Mouse (Mus musculus) embryonic facial prominence, embryonic 12.5 days (tissue): ENCODE measurements around the gene Clmn. TPM values are rescaled to one million over a fixed set of nuclear protein-coding genes. Genes with fewer than 3 reads are reported as not detected.
A peak's percentile ranks its signal among the peaks of the same experiment; 100 is the strongest.

Experiments
- ATAC-seq: fragments of 200-750 bp; cut with Nextera tagmentation; 2 replicates; pipeline ENCODE4 v1.8.0; 2017; ENCODE audit not compliant: insufficient number of reproducible peaks, insufficient read depth, low FRiP score, low TSS enrichment
- H3K27ac ChIP-seq: fragments of 300-500 bp; sonication (generic); 2 replicates; pipeline ENCODE4 v1.5.1; 2016; ENCODE audit warnings: mild to moderate bottlenecking
- H3K27me3 ChIP-seq: fragments of 300-500 bp; sonication (generic); 2 replicates; pipeline ENCODE4 v1.6.1; 2016; ENCODE audit warnings: mild to moderate bottlenecking, moderate library complexity
- H3K36me3 ChIP-seq: fragments of 300-500 bp; sonication (generic); 2 replicates; pipeline ENCODE4 v1.6.1; 2016; ENCODE audit warnings: mild to moderate bottlenecking
- H3K4me1 ChIP-seq: fragments of 300-500 bp; sonication (generic); 2 replicates; pipeline ENCODE4 v1.6.1; 2016
- H3K4me2 ChIP-seq: fragments of 300-500 bp; sonication (generic); replicated peaks from 2 replicates; pipeline ENCODE4 v1.6.1; 2016; ENCODE audit warnings: mild to moderate bottlenecking, moderate library complexity
- H3K4me3 ChIP-seq: fragments of 300-500 bp; sonication (generic); 2 replicates; pipeline ENCODE4 v1.5.1; 2016; ENCODE audit warnings: mild to moderate bottlenecking
- H3K9ac ChIP-seq: fragments of 300-500 bp; sonication (generic); 2 replicates; pipeline ENCODE4 v1.6.1; 2016; ENCODE audit warnings: mild to moderate bottlenecking, moderate library complexity
- H3K9me3 ChIP-seq: fragments of 300-500 bp; sonication (generic); 2 replicates; pipeline ENCODE4 v1.6.1; 2016; ENCODE audit warnings: mild to moderate bottlenecking, moderate library complexity
- WGBS: fragments of 180-500 bp; shearing (Covaris S2); methylation state at CpG from one replicate; pipeline ENCODE4 v1.1.7; 2016; 5-methylcytosine and 5-hydroxymethylcytosine counted together
- polyA plus RNA-seq: library from polyadenylated mRNA; unstranded; fragments of >200 nt; fragmentation: Nextera tagmentation; extraction: Ambion mirVana; gene quantifications from 2 replicates; pipeline ENCODE4 v1.2.1, GENCODE M21; 2016

The Clmn gene
- polyA plus RNA-seq, 1 experiment from 2014 or later, result 4.0 TPM

DNA sequence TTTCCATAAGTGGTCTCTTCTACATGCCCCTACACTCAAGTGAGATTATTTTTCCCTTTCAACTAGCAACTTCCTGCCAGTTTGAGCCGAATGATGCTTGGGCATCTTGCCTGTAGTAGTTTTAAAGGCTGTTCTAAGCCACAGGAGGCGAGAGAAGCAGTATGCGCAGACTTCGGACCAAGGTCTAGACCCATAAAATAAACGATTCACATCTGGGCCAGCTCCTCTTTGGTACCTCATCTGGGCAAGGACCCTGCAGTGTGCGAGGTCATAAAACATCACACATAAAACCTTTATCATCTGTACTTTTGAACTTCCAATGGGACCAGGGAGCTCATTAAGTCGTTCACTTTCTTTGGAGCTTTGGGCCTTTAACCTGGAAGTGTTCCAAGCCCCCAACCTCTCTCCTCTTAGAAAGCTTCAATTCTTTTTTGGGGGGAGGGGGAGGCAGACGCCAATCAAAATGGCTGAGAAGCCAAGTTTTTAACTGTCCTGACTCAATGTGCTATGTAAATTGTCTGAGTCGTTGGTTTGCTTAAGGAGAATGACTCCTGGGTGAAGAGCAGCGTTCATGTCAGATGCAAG is 95.6 kb downstream of the Clmn start:
- WGBS, result 59% methylated on average over 10 of the region's 10 CpGs
- Histone ChIP-seq H3K9ac (no peak overlapping the region), H3K27me3 (no peaks in the 10 kb centered on the region), H3K4me2 (no peak overlapping the region), H3K27ac (no peak overlapping the region), H3K36me3 (0 out of 2 replicates have a peak, but pooled peaks cover 8% of the 10 kb centered on the region), H3K4me1 (peaks cover 5% of the 10 kb centered on the region), H3K9me3 (no peaks in the 10 kb centered on the region), H3K4me3 (no peak overlapping the region)
- ATAC-seq, result no peak

DNA sequence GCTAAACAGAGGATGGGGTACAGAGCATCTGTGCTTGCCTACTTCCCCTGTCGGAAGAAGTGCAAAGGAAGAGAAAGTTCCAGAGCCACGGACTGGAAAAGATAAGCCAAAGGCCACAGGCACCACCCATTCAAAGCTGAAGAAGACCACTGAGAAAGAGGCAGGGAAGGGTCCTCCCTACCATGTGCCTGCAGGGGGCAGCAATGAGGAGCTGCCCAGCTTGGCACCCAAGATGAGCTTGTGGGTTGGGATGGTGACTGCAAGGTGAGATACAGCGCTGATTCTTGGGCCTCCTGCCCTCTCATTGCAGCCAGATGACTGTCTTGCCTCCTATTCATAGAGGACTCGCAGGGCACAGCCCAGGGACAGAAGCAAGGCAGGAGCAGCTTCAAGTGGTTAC is 97.7 kb downstream of the Clmn start:
- H3K9ac ChIP-seq, result no peak overlapping the region
- 85% methylated on average over 4 of the region's 4 CpGs for WGBS
- H3K9me3 ChIP-seq, result no peaks in the 10 kb centered on the region
- H3K4me1 ChIP-seq, result peaks cover 5% of the 10 kb centered on the region
- no peak overlapping the region for H3K4me2 ChIP-seq
- no peaks in the 10 kb centered on the region for H3K27me3 ChIP-seq
- no peak for ATAC-seq
- H3K36me3 ChIP-seq, result 0 out of 2 replicates have a peak, but pooled peaks cover 8% of the 10 kb centered on the region
- H3K27ac ChIP-seq, result no peak overlapping the region
- H3K4me3 ChIP-seq, result no peak overlapping the region

DNA sequence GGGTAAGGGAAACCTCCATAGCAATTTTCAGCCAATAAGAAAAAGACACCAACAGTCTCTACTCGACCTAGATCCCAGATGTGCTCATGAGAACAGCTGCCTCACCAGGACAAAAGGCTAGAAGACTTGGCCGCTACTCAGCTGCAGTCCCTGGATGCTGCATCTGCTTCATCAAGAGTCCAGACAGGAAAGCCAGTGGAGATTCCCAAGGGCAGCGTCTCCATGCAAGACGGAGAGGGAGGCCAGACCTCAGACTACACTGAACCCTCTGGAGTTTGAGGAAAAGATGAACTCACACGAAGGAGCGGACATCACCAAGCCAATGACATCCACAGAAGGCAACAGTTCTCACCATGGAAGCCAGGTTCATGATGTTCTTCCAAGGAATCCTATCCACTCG is 99.1 kb downstream of the Clmn start:
- Histone ChIP-seq H3K4me1 (peaks cover 5% of the 10 kb centered on the region), H3K9ac (no peak overlapping the region), H3K4me3 (no peak overlapping the region), H3K36me3 (0 out of 2 replicates have a peak, but pooled peaks cover 2% of the 10 kb centered on the region), H3K9me3 (no peaks in the 10 kb centered on the region), H3K27ac (no peak overlapping the region), H3K27me3 (no peaks in the 10 kb centered on the region), H3K4me2 (no peak overlapping the region)
- no peak for ATAC-seq
- 89% methylated on average over 7 of the region's 7 CpGs for WGBS

DNA sequence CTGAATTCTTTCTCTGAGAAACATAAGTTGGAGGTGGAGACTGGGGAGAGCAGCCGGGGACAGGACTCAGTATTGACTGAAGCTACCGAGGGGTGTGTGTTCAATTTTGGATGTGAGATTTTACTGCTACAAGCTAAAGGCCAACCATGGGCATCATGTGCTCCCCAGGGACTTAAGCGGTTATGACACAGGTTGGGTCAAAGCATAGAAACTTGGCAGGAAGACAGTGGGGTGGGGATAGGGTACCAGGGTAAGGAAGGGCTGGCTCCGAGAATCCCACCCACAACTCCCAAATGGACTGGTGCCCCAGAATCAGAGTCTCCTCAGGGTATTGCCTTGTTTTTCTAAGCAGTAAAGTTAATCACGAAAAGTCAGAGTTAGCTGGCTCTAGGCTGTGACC is 99.8 kb downstream of the Clmn start:
- ATAC-seq, result no peak
- WGBS, result 84% methylated on average over 5 of the region's 5 CpGs
- Histone ChIP-seq H3K27me3 (no peaks in the 10 kb centered on the region), H3K27ac (no peak overlapping the region), H3K4me2 (no peak overlapping the region), H3K9me3 (no peaks in the 10 kb centered on the region), H3K36me3 (no peaks in the 10 kb centered on the region), H3K4me1 (peaks cover 5% of the 10 kb centered on the region), H3K4me3 (no peak overlapping the region), H3K9ac (no peak overlapping the region)

DNA sequence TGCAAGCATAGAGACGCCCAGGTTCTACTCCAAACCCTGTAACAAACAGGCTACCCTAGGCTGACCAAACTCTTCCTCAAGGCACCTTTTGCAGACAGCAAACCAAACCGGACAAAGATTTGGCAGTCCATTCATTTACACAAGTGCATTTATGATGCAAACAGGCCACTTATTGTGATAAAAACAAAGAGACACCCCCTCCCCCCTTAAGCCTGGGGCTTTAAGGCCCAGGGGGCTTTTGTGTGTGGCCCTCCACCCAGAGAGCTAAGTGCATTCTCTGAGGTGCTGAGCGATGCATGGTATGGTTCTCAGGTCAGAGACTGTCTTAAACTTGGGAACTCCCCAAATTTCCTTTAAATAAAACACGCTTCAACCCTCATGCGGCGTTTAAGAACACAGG is 101.0 kb downstream of the Clmn start:
- Histone ChIP-seq H3K9ac (no peak overlapping the region), H3K27me3 (no peaks in the 10 kb centered on the region), H3K9me3 (no peaks in the 10 kb centered on the region), H3K4me2 (no peak overlapping the region), H3K36me3 (no peaks in the 10 kb centered on the region), H3K4me1 (no peaks in the 10 kb centered on the region), H3K4me3 (no peak overlapping the region), H3K27ac (no peak overlapping the region)
- no peak for ATAC-seq
- WGBS, result 58% methylated on average over 6 of the region's 6 CpGs

DNA sequence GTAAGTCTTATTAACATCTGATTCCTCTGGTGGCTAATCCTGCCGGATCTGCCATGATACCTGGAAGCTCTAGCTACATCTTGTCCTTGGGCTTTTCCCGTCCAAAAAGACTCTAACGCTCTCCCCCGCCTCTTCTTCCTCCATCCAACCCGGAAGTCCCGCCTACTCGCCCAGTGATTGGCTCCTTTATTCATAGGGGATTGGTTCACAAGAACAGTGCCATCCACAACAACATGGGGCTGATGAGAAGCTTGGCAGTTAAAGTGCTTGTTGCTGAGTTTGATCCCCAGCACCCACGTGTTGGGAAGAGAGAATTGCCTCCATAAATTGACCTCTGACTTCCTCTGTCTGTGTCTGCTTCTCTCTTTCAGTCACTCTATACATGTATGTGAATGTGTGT is 103.5 kb downstream of the Clmn start:
- Histone ChIP-seq H3K36me3 (no peaks in the 10 kb centered on the region), H3K9ac (no peak overlapping the region), H3K27me3 (no peaks in the 10 kb centered on the region), H3K4me3 (no peak overlapping the region), H3K9me3 (no peaks in the 10 kb centered on the region), H3K27ac (no peak overlapping the region), H3K4me2 (no peak overlapping the region), H3K4me1 (no peaks in the 10 kb centered on the region)
- 84% methylated on average over 8 of the region's 8 CpGs for WGBS
- ATAC-seq, result no peak

DNA sequence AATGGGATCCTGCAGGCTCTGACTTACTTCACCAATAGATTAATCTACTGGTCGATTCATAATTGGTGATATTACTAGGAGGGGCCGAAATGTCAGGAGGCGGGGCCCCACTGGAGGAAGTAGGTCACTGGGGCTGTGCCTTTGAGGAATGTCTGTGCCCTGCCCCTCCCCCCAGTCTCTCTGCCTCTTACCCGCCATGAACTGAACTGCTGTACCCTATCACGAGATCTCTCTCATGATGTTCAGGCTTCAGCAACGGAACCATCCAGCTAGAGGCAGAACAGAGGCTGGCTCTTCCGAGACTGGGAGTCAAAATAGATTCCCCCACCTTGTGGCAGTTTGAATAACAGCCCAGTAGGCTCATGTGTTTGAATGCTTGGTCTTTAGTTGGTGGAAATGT is 106.8 kb downstream of the Clmn start:
- Histone ChIP-seq H3K9ac (no peak overlapping the region), H3K4me2 (no peak overlapping the region), H3K9me3 (no peaks in the 10 kb centered on the region), H3K4me3 (no peak overlapping the region), H3K27ac (no peak overlapping the region), H3K36me3 (no peaks in the 10 kb centered on the region), H3K4me1 (0 out of 2 replicates have a peak, but pooled peaks cover under 1% of the 10 kb centered on the region), H3K27me3 (no peaks in the 10 kb centered on the region)
- WGBS, result 84% methylated on average over 7 of the region's 7 CpGs
- no peak for ATAC-seq

DNA sequence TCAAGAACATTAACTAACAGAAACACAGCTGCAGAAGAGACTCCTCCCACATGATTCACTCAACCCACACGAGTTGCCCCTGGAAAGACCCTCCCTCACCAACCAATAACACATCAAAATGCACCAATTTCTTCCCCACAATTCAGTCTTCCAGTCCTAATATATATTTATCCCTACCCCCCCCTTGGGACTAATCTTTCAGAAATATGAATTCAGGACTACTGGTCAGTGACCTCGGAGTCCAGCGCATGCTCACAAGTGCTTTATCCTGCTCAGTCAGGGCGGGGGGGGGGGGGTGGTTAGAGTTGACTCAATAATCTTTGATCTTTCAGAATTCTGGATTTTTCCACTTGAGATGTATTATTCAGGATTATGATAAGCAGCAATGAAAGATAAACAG is 111.2 kb downstream of the Clmn start:
- Histone ChIP-seq H3K9ac (no peak overlapping the region), H3K36me3 (0 out of 2 replicates have a peak, but pooled peaks cover 4% of the 10 kb centered on the region), H3K9me3 (no peaks in the 10 kb centered on the region), H3K4me1 (peaks cover 28% of the 10 kb centered on the region), H3K4me3 (no peak overlapping the region), H3K27me3 (no peaks in the 10 kb centered on the region), H3K27ac (no peak overlapping the region), H3K4me2 (no peak overlapping the region)
- no peak for ATAC-seq
- 66% methylated on average over 4 of the region's 4 CpGs for WGBS

DNA sequence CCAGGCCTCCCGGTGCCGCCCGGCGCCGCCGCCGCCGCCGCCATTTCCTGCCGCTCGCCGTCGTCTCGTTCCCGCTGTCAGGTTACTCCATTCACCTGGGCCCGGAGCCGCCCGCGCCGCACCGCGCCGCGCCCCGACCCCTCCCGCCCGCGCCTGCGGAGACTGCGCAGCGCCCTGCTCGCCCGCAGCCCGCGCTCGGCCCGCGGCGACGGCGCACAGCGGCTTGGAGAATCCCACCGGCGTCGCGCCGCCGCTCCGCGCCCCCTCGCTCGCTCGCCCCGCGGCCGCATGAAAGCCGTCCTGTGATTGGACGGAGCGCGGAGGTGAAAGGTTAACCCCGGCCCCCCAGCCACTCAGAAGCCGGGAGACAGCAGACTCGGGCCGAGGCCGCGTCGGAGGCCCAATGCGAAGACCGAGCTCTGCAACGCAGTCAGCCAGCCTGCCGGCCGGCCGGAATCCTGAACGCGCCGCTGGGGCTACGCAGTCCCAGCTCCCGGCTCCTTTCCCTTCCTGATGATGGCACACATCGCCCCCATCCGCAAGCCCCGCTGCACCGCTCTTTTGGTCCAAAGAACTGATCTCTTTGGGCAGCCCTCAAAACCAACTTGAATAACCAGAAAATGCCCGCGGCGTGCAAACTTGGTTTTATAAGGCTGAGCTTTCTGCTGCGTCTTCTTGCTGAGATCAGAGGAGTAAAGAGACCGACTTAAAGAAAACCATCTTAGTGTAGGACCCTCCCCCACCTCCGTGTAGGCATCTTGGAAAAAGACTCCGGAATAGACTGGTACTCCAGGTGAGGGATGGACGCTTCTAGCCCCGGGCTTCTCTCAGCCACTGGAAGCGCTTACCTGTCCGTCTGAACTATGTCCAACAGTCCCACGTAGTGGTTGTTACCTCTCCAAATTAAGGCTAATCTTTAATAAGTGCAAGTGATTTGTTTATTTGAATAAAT is 112.8 kb downstream of the Clmn start, which contains the start of gene Dicer1:
Gene Dicer1 (minus strand): TSS at position 139 of the 952 bp plus-strand sequence.
- H3K4me2 ChIP-seq, result peak within 1 kb of the TSS; percentile 83
- no peaks in the 10 kb centered on the region for H3K27me3 ChIP-seq
- H3K36me3 ChIP-seq, result 0 out of 2 replicates have a peak, but pooled peaks cover 4% of the 10 kb centered on the region
- ATAC-seq, result peak; percentile 95
- H3K9ac ChIP-seq, result peak within 1 kb of the TSS; percentile 98
- peak within 1 kb of the TSS; percentile 95 for H3K27ac ChIP-seq
- H3K4me3 ChIP-seq, result peak within 1 kb of the TSS; percentile 87
- WGBS, result under 1% methylated on average over 93 of the region's 94 CpGs
- no peaks in the 10 kb centered on the region for H3K9me3 ChIP-seq
- H3K4me1 ChIP-seq, result peaks cover 33% of the 10 kb centered on the region

DNA sequence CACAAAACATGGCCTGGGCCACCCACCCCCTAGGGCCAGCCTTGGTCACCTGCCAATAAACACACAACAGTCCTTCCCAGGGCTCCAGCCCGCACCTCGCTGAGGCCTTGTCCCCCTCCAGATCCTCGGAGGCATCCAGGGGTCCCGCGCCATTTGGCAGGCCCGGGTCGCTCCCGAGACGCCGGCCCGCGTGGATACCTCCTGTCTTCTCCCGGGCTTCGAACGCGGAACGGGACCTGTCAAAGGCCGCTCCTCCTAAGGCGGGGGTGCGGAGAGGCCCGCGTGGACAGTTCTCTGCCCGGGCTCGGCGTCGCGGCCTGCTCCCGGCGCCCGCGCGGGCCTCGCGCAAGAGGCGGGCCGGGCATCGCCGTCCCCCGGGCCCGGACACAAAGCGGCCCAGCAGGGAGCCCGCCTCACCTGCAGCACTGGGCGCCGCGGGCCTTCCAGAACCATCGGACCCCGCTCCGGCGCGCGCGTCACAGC is 113.5 kb downstream of the Clmn start:
- Histone ChIP-seq H3K4me2 (peak overlapping the region; percentile 83), H3K9ac (peak overlapping the region; percentile 98), H3K27me3 (no peaks in the 10 kb centered on the region), H3K9me3 (no peaks in the 10 kb centered on the region), H3K4me3 (peak overlapping the region; percentile 87), H3K27ac (peak overlapping the region; percentile 95), H3K36me3 (0 out of 2 replicates have a peak, but pooled peaks cover 4% of the 10 kb centered on the region), H3K4me1 (peaks cover 33% of the 10 kb centered on the region)
- WGBS, result under 1% methylated on average over 51 of the region's 52 CpGs
- ATAC-seq, result peak; percentile 36

DNA sequence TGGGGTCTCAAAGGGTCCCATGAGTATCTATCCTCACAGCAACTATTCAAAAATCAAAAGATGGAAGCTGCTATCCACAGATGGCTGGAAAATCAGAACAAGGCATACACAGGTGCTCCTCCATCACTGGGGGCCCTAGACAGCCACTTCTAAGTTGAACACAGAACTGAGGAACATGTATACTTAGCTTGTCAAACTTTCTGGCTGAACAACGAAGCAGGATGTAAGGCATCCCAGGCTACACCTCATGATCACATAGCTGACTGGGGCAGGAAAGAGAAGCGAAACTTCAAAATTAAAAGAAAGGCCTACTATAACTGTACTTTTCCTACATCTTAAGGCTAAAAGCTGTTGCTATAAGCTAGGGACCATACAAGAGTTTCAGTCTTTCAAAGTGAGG is 115.9 kb downstream of the Clmn start:
- Histone ChIP-seq H3K36me3 (0 out of 2 replicates have a peak, but pooled peaks cover 4% of the 10 kb centered on the region), H3K4me2 (0 out of 2 replicates have a peak overlapping the region, but pooled peaks have one; percentile 83), H3K9ac (no peak overlapping the region), H3K9me3 (no peaks in the 10 kb centered on the region), H3K4me1 (peaks cover 33% of the 10 kb centered on the region), H3K4me3 (no peak overlapping the region), H3K27ac (no peak overlapping the region), H3K27me3 (no peaks in the 10 kb centered on the region)
- WGBS, result 91% methylated on average over 2 of the region's 2 CpGs
- no peak for ATAC-seq
